ENCODE assay signal across 9 mouse cellular contexts in the genomic region with DNA sequence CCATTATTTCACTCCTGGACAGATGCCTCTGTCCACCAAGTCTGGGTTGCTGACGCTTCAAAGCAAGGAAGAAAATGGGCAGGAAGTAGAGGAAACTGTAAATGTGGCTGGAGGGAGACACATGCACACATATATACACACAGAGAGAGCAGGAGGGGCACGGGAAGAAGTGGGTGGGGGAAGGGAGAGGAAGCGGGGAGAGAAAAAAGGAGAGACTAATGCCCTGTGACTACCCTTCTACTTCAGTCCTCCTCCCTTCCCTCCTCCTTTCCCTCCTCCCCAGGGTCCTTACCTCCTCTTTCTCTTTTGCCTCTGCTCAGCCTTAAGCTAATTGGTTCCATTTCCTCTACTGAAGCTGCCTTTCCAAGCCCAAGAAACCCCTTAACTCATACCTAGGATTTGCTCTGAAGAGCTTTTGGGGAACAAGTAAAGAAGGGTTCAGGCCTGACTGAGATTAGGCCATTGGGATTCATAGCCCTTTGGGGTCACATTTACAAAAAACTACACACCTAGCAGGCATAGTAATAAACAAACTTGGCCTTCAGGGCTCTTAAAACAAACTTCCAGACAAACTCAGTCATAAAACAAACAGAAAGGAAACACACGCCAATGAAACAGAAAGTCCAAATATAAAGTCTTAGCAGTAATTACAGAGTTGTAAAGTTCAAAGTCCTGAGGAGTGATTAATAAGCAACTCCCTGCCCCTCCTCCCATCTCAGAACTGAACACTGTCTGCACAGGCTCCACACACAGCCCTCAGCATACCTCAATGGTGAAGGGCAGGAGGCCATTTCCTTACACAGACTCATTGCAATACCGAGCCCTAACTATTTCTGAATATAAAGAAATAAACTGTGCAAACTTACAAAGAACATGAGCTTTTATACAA. TPM values are rescaled to one million over a fixed set of nuclear protein-coding genes. Genes with fewer than 3 reads are reported as not detected.
DNase-seq lines count a peak whose midpoint lies in the region; ATAC-seq and TF ChIP-seq lines count a peak whose summit lies in the region.
"Had no signal": no experiment of that assay in that cellular context is flagged by ENCODE, and none has a peak within 500 bp of the region (broad histone marks: within the 10 kb centered on the region; RNA-seq: fewer than 3 reads in every experiment).

No protein-coding gene starts in this region.

- H3K9me3 ChIP-seq in liver, embryonic 16.5 days (replicated peaks; ENCODE audit: control insufficient read depth, low read length): no peaks in the 10 kb centered on the region
- no peaks in the 10 kb centered on the region for H3K9me3 ChIP-seq in liver, embryonic 12.5 days (replicated peaks)
- no peaks in the 10 kb centered on the region for H3K9me3 ChIP-seq in kidney, embryonic 16.5 days (ENCODE audit: low read length)

- 33% methylated on average over 5 of the region's 5 CpGs for WGBS in liver, embryonic 16.5 days (ENCODE audit: insufficient replicate concordance)
- WGBS in liver, embryonic 12.5 days (ENCODE audit: insufficient replicate concordance): 58% methylated on average over 4 of the region's 5 CpGs
- WGBS in kidney, embryonic 16.5 days: 18% methylated on average over 5 of the region's 5 CpGs
- 9% methylated on average over 5 of the region's 5 CpGs for WGBS in small intestine, adult 2 months

- no peak for TF ChIP-seq CTCF in small intestine, adult 2 months (IDR thresholded peaks at IDR 0.05; ENCODE audit: extremely low read depth, insufficient read length, insufficient replicate concordance, low read depth, low read length)

- no peak overlapping the region for H3K9ac ChIP-seq in liver, embryonic 16.5 days (ENCODE audit: low read depth, low read length)
- no peak overlapping the region for H3K9ac ChIP-seq in liver, embryonic 12.5 days
- no peak overlapping the region for H3K9ac ChIP-seq in kidney, embryonic 16.5 days (replicated peaks; ENCODE audit: low read length)

- H3K27ac ChIP-seq in liver, embryonic 16.5 days (ENCODE audit: low read length): no peak overlapping the region
- H3K27ac ChIP-seq in liver, embryonic 12.5 days: no peak overlapping the region
- H3K27ac ChIP-seq in kidney, embryonic 16.5 days (ENCODE audit: low read length): peak overlapping the region; percentile 65
- peak overlapping the region; percentile 99 for H3K27ac ChIP-seq in small intestine, adult 2 months (ENCODE audit: insufficient read depth, low read depth, low read length)

- H3K4me1 ChIP-seq in liver, embryonic 16.5 days (ENCODE audit: control insufficient read depth, low read depth, low read length): no peaks in the 10 kb centered on the region
- H3K4me1 ChIP-seq in liver, embryonic 12.5 days: peaks cover 14% of the 10 kb centered on the region
- peaks cover 16% of the 10 kb centered on the region for H3K4me1 ChIP-seq in kidney, embryonic 16.5 days (ENCODE audit: insufficient read depth, low read length)
- peaks cover 32% of the 10 kb centered on the region for H3K4me1 ChIP-seq in small intestine, adult 2 months (ENCODE audit: control insufficient read depth, insufficient read depth, insufficient read length, low read length)

- no peaks in the 10 kb centered on the region for H3K27me3 ChIP-seq in liver, embryonic 16.5 days (ENCODE audit: control insufficient read depth, insufficient read depth, low read depth, low read length)
- H3K27me3 ChIP-seq in liver, embryonic 12.5 days (replicated peaks): no peaks in the 10 kb centered on the region
- 0 out of 2 replicates have a peak, but pooled peaks cover 3% of the 10 kb centered on the region for H3K27me3 ChIP-seq in kidney, embryonic 16.5 days (ENCODE audit: insufficient read depth, low read length)
- H3K27me3 ChIP-seq in small intestine, adult 2 months (ENCODE audit: control insufficient read depth, insufficient read depth, low read length): no peaks in the 10 kb centered on the region

- ATAC-seq in liver, embryonic 16.5 days (ENCODE audit: low read depth): peak; percentile 68
- no peak for ATAC-seq in liver, embryonic 12.5 days
- ATAC-seq in kidney, embryonic 16.5 days (ENCODE audit: low FRiP score, low TSS enrichment): peak; percentile 95

- H3K4me3 ChIP-seq in liver, embryonic 16.5 days (ENCODE audit: low read depth, low read length): no peak overlapping the region
- H3K4me3 ChIP-seq in liver, embryonic 12.5 days: no peak overlapping the region
- H3K4me3 ChIP-seq in kidney, embryonic 16.5 days (ENCODE audit: low read length): no peak overlapping the region
- no peak overlapping the region for H3K4me3 ChIP-seq in small intestine, adult 2 months (ENCODE audit: low read depth, low read length)

- intact Hi-C loops in gastrocnemius, postnatal 14 days (cut with DNase I; ENCODE audit: low total_unique reads): no loop called here

- no peaks in the 10 kb centered on the region for H3K36me3 ChIP-seq in liver, embryonic 16.5 days (ENCODE audit: control insufficient read depth, insufficient read depth)
- no peaks in the 10 kb centered on the region for H3K36me3 ChIP-seq in liver, embryonic 12.5 days
- H3K36me3 ChIP-seq in kidney, embryonic 16.5 days (ENCODE audit: insufficient read depth, low read length): no peaks in the 10 kb centered on the region
- H3K36me3 ChIP-seq in small intestine, adult 2 months (ENCODE audit: control insufficient read depth, insufficient read depth, low read length): no peaks in the 10 kb centered on the region

- H3K4me2 ChIP-seq in liver, embryonic 16.5 days (ENCODE audit: low read depth, low read length): no peak overlapping the region
- no peak overlapping the region for H3K4me2 ChIP-seq in liver, embryonic 12.5 days
- no peak overlapping the region for H3K4me2 ChIP-seq in kidney, embryonic 16.5 days (replicated peaks; ENCODE audit: low read depth, low read length)

- DNase-seq in forelimb bud, embryonic 11.5 days (ENCODE audit: low read depth, low spot score): peak; percentile 73
- no peak for DNase-seq in gastrocnemius, postnatal 14 days
- no peak for DNase-seq in urinary bladder, postnatal 4 days (ENCODE audit: low spot score in 2 of 2)
- DNase-seq in frontal cortex, postnatal 14 days (ENCODE audit: low spot score in 2 of 2): no peak
- DNase-seq: lung, adult 2 months had no signal

- no peak for TF ChIP-seq POLR2A in small intestine, adult 2 months (IDR thresholded peaks at IDR 0.05; ENCODE audit: low read depth, low read length)

RNA-seq across cellular contexts. Expression of gene Tlnrd1, which starts 36.7 kb away (rescaled TPM):
- polyA plus RNA-seq in liver, embryonic 16.5 days (2015; fragmentation: Nextera tagmentation; extraction: Ambion mirVana): 5.9 and 7.2 TPM in 2 replicates
- 21.7 and 23.1 TPM in 2 replicates for polyA plus RNA-seq in liver, embryonic 12.5 days (2016; fragmentation: Nextera tagmentation; extraction: Ambion mirVana)
- polyA plus RNA-seq in kidney, embryonic 16.5 days (2015; fragmentation: Nextera tagmentation; extraction: Ambion mirVana): 7.4 and 8.1 TPM in 2 replicates
- polyA plus RNA-seq in small intestine, adult 2 months (2012; rRNA removed): 62.0 and 117 TPM in 2 replicates
- total RNA-seq in gastrocnemius, postnatal 14 days (2021): 1 to 10 TPM; 4.8 to 5.5 TPM

RNA-seq across cellular contexts. Expression of gene Mesd, which starts 36.8 kb away (rescaled TPM):
- polyA plus RNA-seq in liver, embryonic 16.5 days (2015; fragmentation: Nextera tagmentation; extraction: Ambion mirVana): 37.6 and 40.5 TPM in 2 replicates
- 71.4 and 76.5 TPM in 2 replicates for polyA plus RNA-seq in liver, embryonic 12.5 days (2016; fragmentation: Nextera tagmentation; extraction: Ambion mirVana)
- 112 and 113 TPM in 2 replicates for polyA plus RNA-seq in kidney, embryonic 16.5 days (2015; fragmentation: Nextera tagmentation; extraction: Ambion mirVana)
- 2.2 and 2.4 TPM in 2 replicates for polyA plus RNA-seq in small intestine, adult 2 months (2012; rRNA removed)
- 10 to 100 TPM; 31.5 to 38.8 TPM for total RNA-seq in gastrocnemius, postnatal 14 days (2021)

RNA-seq across cellular contexts. Expression of gene Cfap161, which starts 52.8 kb away (rescaled TPM):
- polyA plus RNA-seq in liver, embryonic 16.5 days (2015; fragmentation: Nextera tagmentation; extraction: Ambion mirVana): not detected in 2 replicates
- not detected in 2 replicates for polyA plus RNA-seq in liver, embryonic 12.5 days (2016; fragmentation: Nextera tagmentation; extraction: Ambion mirVana)
- 0.11 TPM in 1 of 2 replicates, not detected in the other for polyA plus RNA-seq in kidney, embryonic 16.5 days (2015; fragmentation: Nextera tagmentation; extraction: Ambion mirVana)
- not detected in 2 replicates for polyA plus RNA-seq in small intestine, adult 2 months (2012; rRNA removed)
- total RNA-seq in gastrocnemius, postnatal 14 days (2021): not detected

Comparison
In these comparisons a context has a peak if more than half of its experiments do, and no peak if none do; other contexts are left out.
1. H3K27ac ChIP-seq: peak in kidney, embryonic 16.5 days (single experiment) and small intestine, adult 2 months (single experiment); none in liver, embryonic 16.5 days (single experiment) and liver, embryonic 12.5 days (single experiment).
2. RNA of gene Mesd, which starts 36.8 kb away (polyA plus RNA-seq): 112 to 113 TPM in kidney, embryonic 16.5 days, 71.4 to 76.5 TPM in liver, embryonic 12.5 days and 37.6 to 40.5 TPM in liver, embryonic 16.5 days; 2.2 to 2.4 TPM in small intestine, adult 2 months; every median in the first group is over 10 times any median in the second.